Mouse (Mus musculus) cerebellum, adult 9-11 months (tissue): ENCODE data around the gene Rbbp5.

Experiments used
- DNase-seq: peaks from one replicate; pipeline ENCODE4 v3.0.0; 2022

Gene Rbbp5

GRCm38 (mm10) chr1:132506058-132506457, 28.9 kb downstream of the Rbbp5 start, which contains the start of gene Tmem81:
Tmem81 (plus strand) TSS chr1:132506230.
- no peak for DNase-seq

GRCm38 (mm10) chr1:132506656-132507055, 29.5 kb downstream of the Rbbp5 start:
- DNase-seq: no peak

- peak; percentile 31 for DNase-seq
Observed at GRCm38 (mm10) chr1:132509771-132510170, 32.6 kb downstream of the Rbbp5 start.

GRCm38 (mm10) chr1:132511521-132511920, 34.4 kb downstream of the Rbbp5 start:
- peak; percentile 52 for DNase-seq

GRCm38 (mm10) chr1:132512106-132512505, 34.9 kb downstream of the Rbbp5 start:
- peak; percentile 47 for DNase-seq

- peak; percentile 26 for DNase-seq
Observed at GRCm38 (mm10) chr1:132515339-132515738, 38.2 kb downstream of the Rbbp5 start.

- peak; percentile 41 for DNase-seq
Observed at GRCm38 (mm10) chr1:132516776-132517175, 39.6 kb downstream of the Rbbp5 start.

GRCm38 (mm10) chr1:132518621-132519020, 41.5 kb downstream of the Rbbp5 start:
- DNase-seq: peak; percentile 82

- no peak for DNase-seq
Observed at GRCm38 (mm10) chr1:132519734-132520133, 42.6 kb downstream of the Rbbp5 start.

GRCm38 (mm10) chr1:132520764-132521163, 43.6 kb downstream of the Rbbp5 start:
- DNase-seq: peak; percentile 57

GRCm38 (mm10) chr1:132523048-132523447, 45.9 kb downstream of the Rbbp5 start:
- peak; percentile 41 for DNase-seq

GRCm38 (mm10) chr1:132523920-132524319, 46.8 kb downstream of the Rbbp5 start:
- peak; percentile 63 for DNase-seq

GRCm38 (mm10) chr1:132525832-132526231, 48.7 kb downstream of the Rbbp5 start:
- DNase-seq: peak; percentile 89

- DNase-seq: peak; percentile 66
Observed at GRCm38 (mm10) chr1:132528071-132528470, 50.9 kb downstream of the Rbbp5 start.

GRCm38 (mm10) chr1:132528647-132529334, 51.6 kb downstream of the Rbbp5 start:
- peak; percentile 96 for DNase-seq

GRCm38 (mm10) chr1:132530631-132531191, 53.5 kb downstream of the Rbbp5 start:
- DNase-seq: peak; percentile 57

- DNase-seq: peak; percentile 45
Observed at GRCm38 (mm10) chr1:132532521-132532920, 55.4 kb downstream of the Rbbp5 start.

GRCm38 (mm10) chr1:132533840-132534239, 56.7 kb downstream of the Rbbp5 start:
- peak; percentile 56 for DNase-seq

- peak; percentile 67 for DNase-seq
Observed at GRCm38 (mm10) chr1:132535541-132535940, 58.4 kb downstream of the Rbbp5 start.

- peak; percentile 71 for DNase-seq
Observed at GRCm38 (mm10) chr1:132536416-132536815, 59.3 kb downstream of the Rbbp5 start.

- peak; percentile 95 for DNase-seq
Observed at GRCm38 (mm10) chr1:132537736-132538135, 60.6 kb downstream of the Rbbp5 start.

- peak; percentile 59 for DNase-seq
Observed at GRCm38 (mm10) chr1:132540701-132541100, 63.5 kb downstream of the Rbbp5 start.

GRCm38 (mm10) chr1:132541171-132541823, 64.1 kb downstream of the Rbbp5 start:
- DNase-seq: peak; percentile 83
